Mouse (Mus musculus) midbrain, embryonic 14.5 days (tissue): ENCODE data around the gene Fancg. TPM values are rescaled to one million over a fixed set of nuclear protein-coding genes. Genes with fewer than 3 reads are reported as not detected.
"Not testable (repeated sequence)": the region's sequence is repeated elsewhere in the genome, so short reads cannot be mapped to it uniquely, and the experiment has no call there.

Source experiments
- ATAC-seq: fragments of 200-750 bp; cut with Nextera tagmentation; 2 replicates; pipeline ENCODE4 v1.8.0; 2017; ENCODE audit warnings: moderate number of reproducible peaks, moderate library complexity; ENCODE audit not compliant: low FRiP score, low TSS enrichment
- DNase-seq: peaks from one replicate; pipeline ENCODE4 v3.0.0-alpha.2; 2015
- H3K27ac ChIP-seq: fragments of 300-500 bp; sonication (generic); replicated peaks from 2 replicates; pipeline ENCODE4 v1.5.1; 2014; ENCODE audit warnings: mild to moderate bottlenecking, low read depth, low read length, moderate library complexity
- H3K27me3 ChIP-seq: fragments of 300-500 bp; sonication (generic); 2 replicates; pipeline ENCODE4 v1.6.1; 2014; ENCODE audit warnings: low read length, control low read depth, mixed read lengths; ENCODE audit not compliant: control insufficient read depth, insufficient read depth
- H3K36me3 ChIP-seq: fragments of 300-500 bp; sonication (generic); 2 replicates; pipeline ENCODE4 v1.6.1; 2014; ENCODE audit warnings: low read length, control low read depth; ENCODE audit not compliant: control insufficient read depth, insufficient read depth
- H3K4me1 ChIP-seq: fragments of 300-500 bp; sonication (generic); 2 replicates; pipeline ENCODE4 v1.6.1; 2014; ENCODE audit warnings: mild to moderate bottlenecking, antibody characterized with exemption, low read length, control low read depth; ENCODE audit not compliant: control insufficient read depth, insufficient read depth
- H3K4me2 ChIP-seq: fragments of 300-500 bp; sonication (generic); 2 replicates; pipeline ENCODE4 v1.6.1; 2014; ENCODE audit warnings: mild to moderate bottlenecking, low read length, moderate library complexity
- H3K4me3 ChIP-seq: fragments of 300-500 bp; sonication (generic); replicated peaks from 2 replicates; pipeline ENCODE4 v1.5.1; 2014; ENCODE audit warnings: low read depth, low read length
- H3K9ac ChIP-seq: fragments of 300-500 bp; sonication (generic); replicated peaks from 2 replicates; pipeline ENCODE4 v1.6.1; 2014; ENCODE audit warnings: mild to moderate bottlenecking, low read length, moderate library complexity
- H3K9me3 ChIP-seq: fragments of 300-500 bp; sonication (generic); 2 replicates; pipeline ENCODE4 v1.6.1; 2016; ENCODE audit warnings: low read length, control low read depth, mixed read lengths; ENCODE audit not compliant: control insufficient read depth
- WGBS: fragments of 180-500 bp; shearing (Covaris S2); extraction: QIAGEN DNeasy Blood & Tissue Kit; methylation state at CpG from one replicate; pipeline ENCODE4 v1.1.7; 2014; 5-methylcytosine and 5-hydroxymethylcytosine counted together
- polyA plus RNA-seq: library from polyadenylated mRNA; unstranded; fragments of >200 nt; fragmentation: Nextera tagmentation; extraction: Ambion mirVana; gene quantifications from 2 replicates; pipeline ENCODE4 v1.2.1, GENCODE M21; 2014

Fancg gene
- polyA plus RNA-seq, 1 experiment from 2014 or later, result 20.4 TPM

DNA sequence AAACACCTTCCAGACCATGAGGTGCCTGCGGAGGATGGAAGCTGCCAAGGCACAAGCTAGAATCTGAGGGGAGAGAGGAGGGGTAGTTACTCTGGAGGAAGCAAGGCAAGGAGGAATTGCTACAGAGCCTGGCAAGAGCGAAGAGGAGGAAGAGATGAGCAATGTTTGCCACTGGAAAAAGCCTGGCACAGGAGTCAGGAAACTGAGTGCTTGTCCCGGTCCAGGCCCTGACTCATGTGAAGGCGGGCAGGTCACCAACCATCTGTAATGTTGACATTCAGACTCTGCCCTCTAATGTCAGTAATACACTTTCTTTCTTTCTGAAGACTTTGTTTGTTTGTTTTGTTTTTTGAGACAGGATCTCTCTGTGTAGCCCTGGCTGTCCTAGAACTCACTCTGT lies 7.8 kb upstream of the Fancg start:
- no peaks in the 10 kb centered on the region for H3K9me3 ChIP-seq
- H3K36me3 ChIP-seq, result peaks cover 67% of the 10 kb centered on the region
- no peak overlapping the region for H3K27ac ChIP-seq
- no peak overlapping the region for H3K4me3 ChIP-seq
- 97% methylated on average over 4 of the region's 4 CpGs for whole genome bisulfite sequencing
- DNase-seq, result no peak
- ATAC-seq, result no peak
- H3K4me1 ChIP-seq, result no peaks in the 10 kb centered on the region
- no peak overlapping the region for H3K4me2 ChIP-seq
- no peaks in the 10 kb centered on the region for H3K27me3 ChIP-seq
- no peak overlapping the region for H3K9ac ChIP-seq

DNA sequence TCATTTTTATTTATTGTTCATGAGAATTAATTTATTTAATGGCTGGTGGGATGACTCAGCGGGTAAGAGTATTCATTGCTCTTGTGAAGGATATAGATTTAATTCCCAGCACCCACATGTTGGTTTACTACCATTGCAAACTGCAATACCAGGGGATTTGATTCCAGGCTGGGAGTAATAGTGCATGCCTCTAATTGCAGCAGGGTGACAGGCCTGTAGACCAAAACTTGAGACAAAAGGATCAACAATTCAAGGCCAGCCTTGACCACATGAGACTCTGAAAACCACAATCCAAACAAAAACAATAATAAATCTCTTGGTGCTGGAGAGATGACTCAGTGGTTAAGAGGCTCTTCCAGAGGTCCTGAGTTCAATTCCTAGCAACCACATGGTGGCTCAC lies 1.8 kb upstream of the Fancg start:
- no peaks in the 10 kb centered on the region for H3K9me3 ChIP-seq
- H3K4me1 ChIP-seq, result peaks cover 8% of the 10 kb centered on the region
- no peak overlapping the region for H3K4me2 ChIP-seq
- 98% methylated on average over 1 of the region's 1 CpGs for WGBS
- ATAC-seq, result no peak
- H3K4me3 ChIP-seq, result no peak overlapping the region
- no peak overlapping the region for H3K27ac ChIP-seq
- peaks cover 6% of the 10 kb centered on the region; the same call in 1 of the 2 replicates for H3K36me3 ChIP-seq
- no peak for DNase-seq
- no peak overlapping the region for H3K9ac ChIP-seq
- no peaks in the 10 kb centered on the region for H3K27me3 ChIP-seq

DNA sequence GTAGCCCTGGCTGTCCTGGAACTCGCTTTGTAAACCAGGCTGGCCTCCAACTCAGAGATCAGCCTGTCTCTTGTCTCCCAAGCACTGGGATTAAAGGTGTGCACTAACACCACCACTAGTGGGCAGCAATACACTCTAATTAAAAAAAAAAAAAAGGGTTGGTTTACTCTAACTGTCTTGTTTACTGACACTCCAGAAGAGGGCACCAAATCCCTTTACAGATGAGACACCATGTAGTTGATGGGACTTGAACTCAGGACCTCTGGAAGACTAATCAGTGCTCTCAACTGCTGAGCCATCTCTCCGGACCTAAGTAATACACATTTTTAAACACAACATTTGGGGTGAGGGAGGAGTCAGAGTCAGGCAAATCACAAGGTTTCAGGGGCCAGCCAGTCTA lies 4.5 kb downstream of the Fancg start:
- 55% methylated on average over 2 of the region's 2 CpGs for WGBS
- ATAC-seq, result no peak

DNA sequence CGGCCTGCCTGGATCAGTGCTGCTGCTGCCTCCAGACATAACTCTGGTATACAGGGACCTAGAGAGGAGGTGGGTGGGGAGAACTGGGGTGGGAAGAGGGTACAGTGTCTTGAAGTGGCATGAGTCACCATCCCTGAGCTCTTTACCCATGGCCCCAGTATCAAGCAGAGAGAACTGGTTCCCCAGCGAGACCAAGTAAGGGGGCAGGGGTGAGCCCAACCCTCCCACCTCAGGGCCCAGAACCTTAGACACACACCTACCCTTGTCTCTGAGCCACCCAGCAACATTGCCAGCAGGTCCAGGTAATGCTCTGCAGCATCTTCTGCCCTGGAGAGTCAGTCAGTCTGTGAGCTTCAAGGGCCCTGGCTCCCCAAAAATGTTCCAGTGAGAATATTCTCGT lies 5.4 kb downstream of the Fancg start:
- Histone ChIP-seq H3K4me1 (peaks cover 14% of the 10 kb centered on the region), H3K27me3 (no peaks in the 10 kb centered on the region), H3K4me3 (no peak overlapping the region), H3K9ac (no peak overlapping the region), H3K4me2 (no peak overlapping the region), H3K9me3 (no peaks in the 10 kb centered on the region), H3K27ac (no peak overlapping the region), H3K36me3 (0 out of 2 replicates have a peak, but pooled peaks cover 2% of the 10 kb centered on the region)
- DNase-seq, result no peak
- WGBS, result 90% methylated on average over 3 of the region's 3 CpGs
- no peak for ATAC-seq

More for the DNA sequence above, 4.5 kb downstream of the Fancg start:
- Histone ChIP-seq H3K4me2 (no peak overlapping the region), H3K27ac (no peak overlapping the region), H3K4me3 (no peak overlapping the region), H3K27me3 (no peaks in the 10 kb centered on the region), H3K9ac (no peak overlapping the region), H3K9me3 (no peaks in the 10 kb centered on the region), H3K4me1 (peaks cover 14% of the 10 kb centered on the region), H3K36me3 (0 out of 2 replicates have a peak, but pooled peaks cover 2% of the 10 kb centered on the region)
- peak; percentile 26 for DNase-seq

DNA sequence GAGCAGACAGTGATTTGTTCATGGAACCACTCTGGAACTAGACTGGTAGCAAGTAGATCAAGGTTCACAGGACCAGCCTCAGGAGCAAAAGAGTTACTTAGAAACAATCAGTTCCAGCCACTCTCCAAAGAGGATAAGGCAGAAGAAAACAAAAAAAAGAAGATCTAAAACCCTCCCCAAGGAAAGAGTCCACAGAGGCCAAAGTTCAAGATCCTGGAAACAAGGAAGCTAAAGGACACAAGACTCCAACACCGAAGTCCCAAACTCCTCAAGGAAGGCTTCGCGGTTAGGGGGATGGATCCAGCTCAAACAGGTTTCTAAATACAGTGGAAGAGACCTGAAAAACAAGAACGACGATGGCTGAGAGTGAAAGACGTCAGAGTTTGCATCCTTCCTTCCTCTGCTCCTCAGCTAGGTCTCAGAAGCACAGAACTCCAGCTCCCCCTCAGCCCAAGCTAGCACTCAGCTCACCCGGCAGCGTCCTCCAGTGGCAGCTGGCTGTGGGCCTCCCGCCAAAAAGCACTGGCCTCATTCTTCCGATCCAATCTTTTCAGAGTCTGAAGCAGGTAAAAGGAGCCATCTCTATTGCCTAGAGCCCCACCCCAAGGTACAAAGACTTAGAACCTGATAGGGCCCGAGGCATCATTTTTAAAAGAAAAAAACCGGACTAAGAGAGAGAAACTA lies 7.4 kb downstream of the Fancg start:
- ATAC-seq (no peak), DNase-seq (no peak)
- H3K4me1 ChIP-seq, result peaks cover 18% of the 10 kb centered on the region
- WGBS, result 81% methylated on average over 12 of the region's 12 CpGs
- no peaks in the 10 kb centered on the region for H3K9me3 ChIP-seq
- H3K27me3 ChIP-seq, result no peaks in the 10 kb centered on the region
- no peak overlapping the region for H3K4me3 ChIP-seq
- H3K27ac ChIP-seq, result no peak overlapping the region
- H3K9ac ChIP-seq, result no peak overlapping the region
- H3K4me2 ChIP-seq, result no peak overlapping the region
- H3K36me3 ChIP-seq, result 0 out of 2 replicates have a peak, but pooled peaks cover 2% of the 10 kb centered on the region

DNA sequence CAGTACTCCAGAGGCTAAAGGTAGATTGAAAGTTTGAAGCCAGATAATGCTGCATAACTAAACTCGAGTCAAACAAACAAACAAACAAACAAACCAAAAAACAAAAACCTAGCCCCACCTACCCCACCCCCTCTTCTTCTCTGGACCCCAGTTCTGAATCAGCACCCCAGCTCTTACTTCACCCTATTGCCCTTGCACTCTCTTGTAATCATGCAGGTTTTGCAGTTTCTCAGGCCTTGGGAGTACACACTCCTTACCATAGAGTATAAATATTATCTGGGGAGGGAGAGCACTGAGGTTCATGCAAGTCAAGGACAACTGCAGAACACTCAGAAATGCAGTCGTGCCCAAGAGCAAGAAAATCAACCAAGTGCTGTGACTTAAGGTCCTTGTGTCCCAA lies 9.0 kb downstream of the Fancg start:
- no peak for ATAC-seq
- Histone ChIP-seq H3K36me3 (peaks cover 3% of the 10 kb centered on the region; the same call in 1 of the 2 replicates), H3K9ac (no peak overlapping the region), H3K27me3 (no peaks in the 10 kb centered on the region), H3K4me1 (peaks cover 21% of the 10 kb centered on the region), H3K4me2 (peak overlapping the region; percentile 36; the same call in 1 of the 2 replicates), H3K9me3 (no peaks in the 10 kb centered on the region), H3K4me3 (no peak overlapping the region), H3K27ac (peak overlapping the region; percentile 86)
- DNase-seq, result no peak
- WGBS, result 94% methylated on average over 2 of the region's 2 CpGs

DNA sequence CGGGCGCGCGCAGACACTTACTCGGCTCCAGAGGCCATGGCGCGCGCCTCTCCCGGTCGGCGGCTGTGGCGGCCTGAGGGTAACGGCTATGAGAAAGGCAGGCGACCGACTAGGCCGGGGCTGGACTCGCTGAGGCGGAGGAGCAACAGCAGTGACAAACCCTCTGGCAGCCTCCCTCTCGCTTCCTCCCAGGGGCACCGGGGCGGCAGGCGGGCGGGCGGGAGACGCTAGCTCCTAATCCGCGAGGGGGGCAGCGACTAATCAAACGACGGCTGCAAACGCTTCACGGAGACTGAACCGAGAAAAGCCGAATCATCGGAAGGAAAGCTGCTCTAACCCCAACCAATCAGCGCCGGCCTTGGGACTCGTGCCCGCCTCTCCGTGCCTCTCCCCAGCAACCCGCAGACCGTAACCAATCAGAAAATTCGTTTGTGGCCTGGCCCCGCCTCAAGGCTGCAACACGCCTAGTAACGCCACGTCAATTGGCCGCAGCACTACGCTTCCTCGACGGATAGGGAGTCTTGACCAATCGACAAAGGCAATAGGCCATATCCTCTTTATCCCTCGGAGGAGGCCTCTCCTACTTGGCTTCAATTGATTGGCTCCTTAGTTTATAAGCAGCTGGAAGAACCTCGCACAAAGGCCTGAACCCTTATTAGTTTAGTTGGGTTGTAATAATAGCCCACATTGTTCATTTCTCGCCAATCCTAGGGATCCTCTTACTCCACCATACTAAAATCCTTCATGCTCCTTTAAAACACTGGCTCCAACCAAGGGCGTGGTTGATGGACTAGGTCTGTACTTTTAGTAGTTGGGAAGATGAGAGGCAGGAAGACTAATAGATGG lies 9.9 kb downstream of the Fancg start, which contains the start of gene Vcp:
TSS of gene Vcp (minus strand) at position 367 of the 846 bp plus-strand sequence.
- Histone ChIP-seq H3K27ac (peak within 1 kb of the TSS; percentile 97), H3K4me3 (peak within 1 kb of the TSS; percentile 93), H3K9ac (peak within 1 kb of the TSS; percentile 94), H3K4me2 (peak within 1 kb of the TSS; percentile 87), H3K4me1 (peaks cover 21% of the 10 kb centered on the region), H3K36me3 (peaks cover 12% of the 10 kb centered on the region)
- not testable (repeated sequence) for H3K27me3 ChIP-seq, H3K9me3 ChIP-seq
- under 1% methylated on average over 46 of the region's 56 CpGs for WGBS
- ATAC-seq, result peak; percentile 99
- DNase-seq, result peak; percentile 99

DNA sequence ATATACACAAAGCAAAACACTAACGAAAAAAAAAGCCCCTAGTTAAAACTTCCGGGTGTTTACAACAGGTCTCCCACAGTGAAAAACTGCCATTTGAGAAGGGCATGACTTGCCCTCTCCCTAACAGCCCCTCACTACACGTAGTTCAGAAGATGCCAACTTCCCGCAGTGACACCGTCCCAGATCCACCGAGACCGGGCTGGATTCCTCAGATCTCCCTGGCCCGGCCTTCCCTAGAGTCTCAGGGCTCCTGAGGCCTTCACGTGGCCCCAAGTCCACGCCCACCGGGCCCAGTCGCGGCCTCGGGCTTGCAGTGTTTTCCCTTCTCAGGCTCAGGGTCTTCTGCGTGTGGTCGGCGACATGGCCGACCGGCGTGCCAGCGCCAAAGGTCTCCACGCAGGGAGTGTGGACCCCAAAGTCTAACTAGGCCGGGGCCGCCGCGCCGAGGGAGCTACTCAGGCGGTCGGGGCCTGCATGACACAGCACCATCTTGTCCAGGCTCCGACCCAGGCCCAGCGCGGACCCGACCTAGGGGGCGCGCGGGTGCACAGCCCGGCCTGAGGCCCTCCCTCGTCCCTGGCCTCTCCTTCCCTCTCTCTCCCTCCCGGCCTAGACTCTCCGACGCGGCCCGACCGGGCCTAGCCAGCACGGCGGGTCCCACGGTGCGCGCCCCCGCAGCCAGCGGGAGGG lies 10.7 kb downstream of the Fancg start:
- Histone ChIP-seq H3K27ac (peak overlapping the region; percentile 97), H3K36me3 (peaks cover 17% of the 10 kb centered on the region), H3K4me1 (peaks cover 21% of the 10 kb centered on the region), H3K9ac (peak overlapping the region; percentile 94), H3K27me3 (no peaks in the 10 kb centered on the region), H3K4me3 (peak overlapping the region; percentile 93), H3K9me3 (no peaks in the 10 kb centered on the region), H3K4me2 (peak overlapping the region; percentile 87)
- ATAC-seq (peak; percentile 77), DNase-seq (peak; percentile 82)
- WGBS, result under 1% methylated on average over 49 of the region's 51 CpGs
